Mouse (Mus musculus) heart, postnatal 14 days (tissue): ENCODE results near the gene Hyal2. TPM values are rescaled to one million over a fixed set of nuclear protein-coding genes. Genes with fewer than 3 reads are reported as not detected.
"Not testable (repeated sequence)": the region's sequence is repeated elsewhere in the genome, so short reads cannot be mapped to it uniquely, and the experiment has no call there.

Source experiments
- DNase-seq, 2 experiments: peaks; one replicate each; pipeline ENCODE4 v3.0.0; 2021 to 2022
- intact Hi-C: fragments of 180-260 bp; cut with DNase I; formaldehyde crosslinking; loops from one replicate; pipeline ENCODE4 v1.15.1; 2025
- total RNA-seq, 2 experiments: library from RNA; stranded (reverse); gene quantifications; 2 replicates each; pipeline ENCODE4 v1.2.3; 2021

The Hyal2 gene
- total RNA-seq, 2 experiments from 2014 or later: 35.8 to 43.1 TPM

DNA sequence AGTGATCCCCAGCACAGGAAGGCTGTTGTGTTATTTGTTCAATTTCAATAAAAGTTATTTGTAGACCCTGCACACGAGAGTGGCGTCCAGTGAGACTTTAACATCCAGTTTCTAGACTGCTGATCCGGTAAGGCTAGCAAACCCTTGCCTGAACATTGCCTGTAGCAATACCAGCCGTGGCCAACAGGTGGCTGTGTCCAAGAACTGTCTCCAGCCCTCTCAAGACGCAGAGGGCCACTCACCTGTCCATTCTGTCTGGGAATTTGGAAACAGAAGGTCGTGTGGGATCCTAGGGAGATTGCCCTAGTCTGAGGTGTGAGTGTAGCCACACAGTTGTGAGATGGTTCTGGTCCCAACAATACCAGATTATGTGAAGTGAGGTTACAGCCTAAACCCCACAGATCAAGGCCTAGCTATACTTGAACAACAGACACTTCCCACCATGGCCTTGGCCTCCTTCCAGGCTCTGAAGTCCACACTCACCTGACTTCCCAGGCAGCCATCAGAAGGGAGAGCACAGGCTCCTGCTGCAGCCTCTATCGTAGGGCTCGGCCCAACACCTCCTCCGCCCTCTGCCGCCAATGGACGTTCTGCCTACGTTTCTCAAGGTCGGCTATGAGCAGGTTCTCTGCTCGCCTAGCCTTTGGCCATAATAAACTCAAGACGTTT lies 1.6 kb upstream of the Hyal2 start:
- intact Hi-C loops: no loop called here
- peak; percentile 86 to 93 for DNase-seq

DNA sequence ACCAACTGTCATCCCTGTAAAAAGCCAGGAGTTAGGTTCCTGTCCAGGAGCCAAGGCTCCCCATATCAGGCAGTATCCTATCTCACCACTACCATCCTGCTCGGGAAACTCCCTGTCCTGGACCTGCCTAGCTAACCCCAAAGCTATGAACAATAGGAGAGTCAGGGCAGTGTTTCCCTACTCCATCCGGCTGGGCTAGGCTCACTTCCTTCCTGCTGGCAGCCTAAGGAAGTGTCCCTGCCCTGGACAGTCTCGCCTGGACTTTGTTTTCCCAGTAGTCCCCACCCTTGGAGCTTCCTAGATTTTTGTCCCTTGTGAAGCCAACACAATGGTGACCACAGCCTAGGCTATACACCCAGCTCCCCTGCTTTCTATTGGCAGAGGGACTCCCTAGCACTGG lies 890 bp upstream of the Hyal2 start:
- DNase-seq: peak in 1 of 2 experiments; percentile 52
- intact Hi-C loops: no loop called here

DNA sequence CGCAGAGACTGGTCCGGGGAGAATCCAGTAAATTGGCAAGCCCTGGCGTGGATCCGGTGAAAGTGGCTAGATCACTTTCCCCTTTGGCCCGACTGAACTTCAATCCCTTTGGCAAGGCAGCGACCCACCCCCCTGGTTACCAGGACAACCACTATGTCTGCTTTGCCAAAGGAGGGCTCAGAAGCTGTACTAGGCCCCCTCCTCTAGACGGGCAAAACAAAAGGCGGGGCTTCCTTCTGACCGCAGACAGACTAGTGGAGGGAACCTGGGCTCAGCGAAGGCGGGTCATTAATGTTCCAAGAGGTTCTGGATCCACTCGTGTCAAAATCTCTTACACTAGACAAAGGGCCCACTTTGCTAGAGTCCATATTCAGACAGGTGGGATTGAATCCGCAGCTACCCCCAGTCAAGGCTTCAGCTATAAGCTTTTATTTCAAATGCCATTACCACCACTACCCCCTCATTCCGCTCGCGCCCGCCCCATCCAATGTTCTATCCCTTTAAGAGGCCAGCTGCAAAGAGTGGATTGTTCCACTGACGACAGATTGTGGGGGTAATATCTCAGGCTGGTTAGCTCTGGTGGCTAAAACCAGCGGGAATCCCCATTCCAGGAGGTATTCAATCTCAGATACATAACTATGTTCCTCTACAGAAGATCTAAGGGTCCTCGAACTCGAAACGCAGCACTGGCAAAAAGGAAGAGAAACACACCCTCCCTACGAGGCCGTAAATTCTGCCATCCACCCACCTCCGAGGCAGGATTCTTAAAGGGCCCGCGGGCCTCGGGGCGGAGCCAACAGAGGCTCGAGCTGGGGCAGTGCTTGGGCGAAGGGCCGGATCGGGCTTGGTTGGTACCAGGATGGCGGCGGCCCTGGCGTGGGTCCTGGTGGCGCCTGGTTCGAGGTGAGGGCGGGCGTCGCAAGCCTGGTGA lies 851 bp downstream of the Hyal2 start:
- intact Hi-C loops: no loop called here
- peak; percentile 86 to 87 for DNase-seq

- DNase-seq: no peak
- intact Hi-C loops: no loop called here
Measured at GRCm38 (mm10) chr9:107569270-107569669, 1.5 kb downstream of the Hyal2 start.

DNA sequence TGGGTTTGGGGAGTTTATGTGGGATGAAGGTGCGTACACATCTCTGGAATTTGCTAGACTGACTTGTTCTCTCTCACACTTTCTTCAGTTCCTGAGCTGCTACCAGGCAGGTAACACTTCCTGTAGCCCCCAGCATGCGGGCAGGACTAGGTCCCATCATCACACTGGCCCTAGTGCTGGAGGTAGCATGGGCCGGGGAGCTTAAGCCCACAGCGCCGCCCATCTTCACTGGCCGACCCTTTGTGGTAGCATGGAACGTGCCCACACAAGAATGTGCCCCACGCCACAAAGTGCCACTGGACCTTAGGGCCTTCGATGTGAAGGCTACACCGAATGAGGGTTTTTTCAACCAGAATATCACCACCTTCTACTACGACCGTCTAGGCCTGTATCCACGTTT lies 2.3 kb downstream of the Hyal2 start:
- DNase-seq: no peak
- intact Hi-C loops: no loop called here

- intact Hi-C loops: no loop called here
Measured at GRCm38 (mm10) chr9:107570845-107571244, 3.1 kb downstream of the Hyal2 start.

GRCm38 (mm10) chr9:107571534-107572326 lies 4.0 kb downstream of the Hyal2 start:
- intact Hi-C loops: no loop called here
- DNase-seq: no peak

More at GRCm38 (mm10) chr9:107570845-107571244, 3.1 kb downstream of the Hyal2 start:
- no peak for DNase-seq

DNA sequence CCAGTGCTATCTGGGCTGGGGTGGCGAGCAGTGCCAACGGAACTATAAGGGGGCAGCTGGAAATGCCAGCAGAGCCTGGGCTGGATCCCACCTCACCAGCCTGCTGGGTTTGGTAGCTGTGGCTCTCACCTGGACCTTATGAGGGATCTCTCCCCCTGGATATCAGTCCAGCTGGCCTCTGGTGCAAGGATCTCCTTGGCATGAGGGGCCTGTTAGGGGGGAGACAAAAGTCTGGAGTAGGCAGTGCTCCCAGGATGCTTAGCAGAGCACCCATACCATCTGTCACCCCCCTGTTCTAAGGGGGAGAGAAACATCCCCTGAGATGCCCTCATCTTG lies 4.5 kb downstream of the Hyal2 start:
- intact Hi-C loops: no loop called here

GRCm38 (mm10) chr9:107573774-107574173 lies 6.0 kb downstream of the Hyal2 start:
- intact Hi-C loops, DNase-seq: not testable (repeated sequence)

More for the DNA sequence above, 4.5 kb downstream of the Hyal2 start:
- DNase-seq: no peak

DNA sequence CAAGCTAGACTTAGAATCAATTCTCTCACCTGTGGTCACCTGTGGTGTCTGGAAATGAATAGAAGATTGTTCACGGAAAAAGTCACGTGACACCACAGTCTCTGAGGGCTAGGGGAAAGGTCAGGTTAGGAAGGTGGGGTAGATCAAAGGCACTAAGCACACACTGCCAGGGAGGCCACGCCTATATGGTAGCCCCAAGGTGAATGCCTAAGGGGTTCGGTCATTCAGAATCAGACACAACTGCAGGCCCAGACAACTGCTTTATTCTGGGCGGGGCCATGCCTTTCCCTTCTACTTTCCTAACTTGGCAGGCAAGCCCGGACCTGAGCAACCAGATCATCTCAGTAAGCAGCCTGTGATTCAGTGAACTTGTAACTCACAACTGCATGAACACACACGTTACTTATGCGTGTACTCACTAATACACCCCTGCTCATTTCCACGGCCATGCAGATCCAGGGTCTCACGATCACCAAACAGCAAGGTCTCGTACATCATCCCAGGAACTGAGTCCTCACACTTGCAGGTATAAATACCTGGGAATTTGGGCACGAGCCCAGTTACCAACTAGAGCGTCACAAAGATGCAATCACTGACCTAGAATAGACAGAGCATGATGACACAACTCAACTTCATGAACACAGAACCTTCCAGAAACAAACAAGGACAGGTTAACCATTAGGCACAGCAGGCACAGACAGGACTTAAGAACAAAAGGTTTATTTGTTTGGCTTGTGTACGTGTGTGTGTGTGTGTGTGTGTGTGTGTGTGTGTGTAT lies 8.0 kb downstream of the Hyal2 start:
- intact Hi-C loops: no loop called here
- DNase-seq: no peak

DNA sequence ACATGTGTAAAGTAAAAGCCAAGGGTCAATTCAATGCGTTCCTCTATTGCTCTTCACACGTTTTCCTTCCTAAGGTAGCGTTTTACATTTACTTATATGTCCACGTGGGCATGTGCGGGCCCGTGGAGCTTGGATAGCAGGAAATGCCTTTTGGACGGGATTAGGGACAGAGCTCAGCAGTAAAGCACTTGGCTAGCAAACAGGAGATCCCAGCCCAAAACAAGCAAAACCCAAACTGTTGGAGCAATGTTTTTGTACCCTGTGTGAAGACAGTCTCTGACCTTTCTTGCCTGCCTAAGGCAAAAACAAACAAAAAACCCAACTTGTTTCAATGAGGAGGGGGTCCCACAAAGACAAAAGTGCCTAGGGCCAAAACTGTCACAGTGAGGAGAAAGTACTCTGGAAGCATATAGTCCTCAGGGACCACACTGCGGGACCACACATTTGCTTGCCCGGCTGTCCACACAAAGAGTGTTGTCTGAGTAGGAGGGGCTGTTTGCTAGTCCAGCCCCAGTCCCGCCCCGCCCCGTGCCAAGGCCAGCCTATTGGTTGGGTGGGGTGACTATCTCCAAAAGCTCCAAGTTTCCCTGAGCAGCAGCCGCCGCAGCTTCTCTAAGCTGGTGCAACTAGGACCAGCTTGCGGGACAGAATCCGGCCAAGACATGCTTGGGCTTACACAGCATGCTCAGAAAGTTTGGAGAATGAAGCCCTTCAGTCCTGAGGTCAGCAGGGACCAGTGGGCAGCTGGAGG lies 8.8 kb downstream of the Hyal2 start, which contains the start of gene Hyal1:
Gene Hyal1, plus strand, starts transcription at position 571 of the 751 bp plus-strand sequence.
- intact Hi-C loops: no loop called here
- DNase-seq: peak; percentile 81 to 85

- intact Hi-C loops: no loop called here
- no peak for DNase-seq
Measured at GRCm38 (mm10) chr9:107577871-107578270, 10.1 kb downstream of the Hyal2 start.

DNA sequence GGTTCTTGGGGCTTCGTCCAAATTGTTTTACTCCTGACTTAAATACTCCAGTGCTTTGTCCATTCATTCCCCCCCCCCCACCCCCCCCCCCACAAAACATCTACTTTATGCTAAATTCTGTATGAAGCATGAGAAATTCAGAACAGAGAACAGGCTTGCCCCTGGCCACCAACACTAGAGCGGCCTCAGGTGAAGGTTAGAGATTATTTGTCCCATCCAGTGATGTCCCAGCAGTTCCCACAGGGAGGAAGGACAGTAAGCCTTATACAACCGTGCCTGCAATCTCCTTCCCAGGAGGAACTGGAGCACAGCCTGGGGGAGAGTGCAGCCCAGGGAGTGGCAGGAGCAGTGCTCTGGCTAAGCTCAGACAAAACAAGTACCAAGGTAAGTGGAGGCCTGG lies 10.8 kb downstream of the Hyal2 start, which contains the start of gene Naa80:
Gene Naa80, plus strand, starts transcription at position 301 of the 400 bp plus-strand sequence.
- no peak for DNase-seq
- intact Hi-C loops: no loop called here

GRCm38 (mm10) chr9:107579023-107579900 lies 11.5 kb downstream of the Hyal2 start:
- no peak for DNase-seq
- intact Hi-C loops: no loop called here

DNA sequence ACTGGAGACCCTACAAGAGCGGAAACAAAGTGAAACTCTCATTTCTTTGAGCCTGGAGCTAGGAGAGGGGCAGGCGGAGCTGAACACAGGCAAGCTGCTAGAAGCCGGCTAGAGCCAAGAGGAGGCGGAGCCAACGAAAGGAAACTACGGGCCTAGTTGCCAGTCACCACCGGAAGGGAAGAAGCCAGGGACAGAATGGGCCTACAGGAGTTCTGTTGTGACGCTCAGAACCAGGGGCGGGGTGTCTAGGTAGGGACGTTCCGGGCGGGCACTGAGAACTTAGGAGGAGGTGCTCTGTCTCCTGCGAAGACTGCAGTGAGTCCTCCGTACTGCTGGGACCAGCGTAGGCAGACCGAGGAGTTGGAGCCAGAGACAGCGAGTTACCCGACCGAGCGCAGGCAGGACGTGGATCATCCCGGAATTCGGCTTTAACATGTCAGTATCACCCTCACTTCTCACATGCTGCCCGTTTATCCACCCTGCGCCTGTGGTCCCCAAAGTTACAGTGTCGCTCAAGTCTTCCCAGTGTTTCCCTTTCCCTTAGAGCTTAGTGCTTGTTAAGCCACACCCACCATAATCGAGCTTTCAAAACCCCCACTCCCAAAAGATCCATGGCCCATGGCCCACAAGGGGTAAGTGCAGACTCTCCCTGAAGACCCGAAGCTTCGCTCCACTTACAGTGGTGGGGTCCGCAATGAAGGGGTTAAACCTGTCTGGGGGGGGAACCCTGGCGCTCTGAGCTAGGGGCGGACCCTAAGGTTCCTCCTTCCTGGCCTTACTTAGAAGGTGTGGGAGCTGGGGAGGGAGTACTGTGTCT lies 13.0 kb downstream of the Hyal2 start, which contains the start of gene Hyal3:
Gene Hyal3, plus strand, starts transcription at position 318 of the 817 bp plus-strand sequence.
- peak; percentile 87 to 91 for DNase-seq
- intact Hi-C loops: no loop called here

DNA sequence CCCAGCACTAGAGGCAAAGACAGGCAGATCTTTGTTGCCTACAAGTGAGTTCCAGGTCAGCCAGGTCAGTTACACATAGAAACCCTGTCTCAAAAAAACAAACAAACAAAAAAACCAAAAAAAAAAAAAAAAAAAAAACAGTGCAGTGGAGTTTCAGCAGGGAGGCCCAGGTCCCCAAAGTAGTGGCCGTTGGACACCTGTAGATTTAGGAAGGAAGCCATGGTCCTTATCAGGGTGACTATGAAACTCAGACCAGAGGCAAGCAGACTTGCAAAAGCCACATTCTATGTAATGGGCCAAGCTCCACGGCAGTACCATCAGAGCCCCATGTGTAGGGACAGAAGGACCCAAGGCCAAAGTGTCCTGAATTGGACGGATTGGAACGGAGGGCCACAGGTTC lies 13.8 kb downstream of the Hyal2 start:
- intact Hi-C loops: no loop called here
- no peak for DNase-seq

GRCm38 (mm10) chr9:107582509-107583062 lies 14.8 kb downstream of the Hyal2 start:
- no peak for DNase-seq
- intact Hi-C loops: no loop called here
